Mouse (Mus musculus) MEL (cell line): ENCODE measurements around the gene Cd209g.

ENCODE experiments used
- CTCF ChIP-seq, 3 experiments: IDR thresholded peaks in 2 of 3; conservative IDR thresholded peaks in 1 of 3; 2 replicates each; pipeline ENCODE4 v1.5.1; 2011 to 2012; ENCODE audit warnings: low read length in 3 of 3, low read depth in 2 of 3, mild to moderate bottlenecking in 2 of 3, improper control_type of control experiment in 1 of 3, inconsistent platforms in 1 of 3, mixed read lengths in 1 of 3, moderate library complexity in 1 of 3; ENCODE audit not compliant: control insufficient read depth in 1 of 3, insufficient read depth in 1 of 3, poor library complexity in 1 of 3, severe bottlenecking in 1 of 3
- EP300 ChIP-seq, 2 experiments: IDR thresholded peaks; 2 replicates each; pipeline ENCODE4 v1.6.1; 2011; ENCODE audit warnings: improper control_type of control experiment in 2 of 2, low read length in 2 of 2, low read depth in 1 of 2, mild to moderate bottlenecking in 1 of 2
- KAT2A ChIP-seq: conservative IDR thresholded peaks from 2 replicates; pipeline ENCODE4 v1.6.1; 2012; ENCODE audit warnings: low read depth, low read length, improper control_type of control experiment, inconsistent platforms
- POLR2A ChIP-seq, 2 experiments: IDR thresholded peaks; 2 replicates each; pipeline ENCODE4 v1.6.1; 2011 to 2012; ENCODE audit warnings: low read length in 2 of 2, mild to moderate bottlenecking in 2 of 2, control low read depth in 1 of 2, improper control_type of control experiment in 1 of 2, low read depth in 1 of 2, moderate library complexity in 1 of 2; ENCODE audit not compliant: control insufficient read depth in 1 of 2, insufficient read depth in 1 of 2, poor library complexity in 1 of 2
- RCOR1 ChIP-seq: IDR thresholded peaks from 2 replicates; pipeline ENCODE4 v1.6.1; 2012; ENCODE audit warnings: low read depth, mild to moderate bottlenecking, inconsistent platforms, low read length, improper control_type of control experiment
- TAL1 ChIP-seq: IDR thresholded peaks from 2 replicates; pipeline ENCODE4 v1.6.1; 2012; ENCODE audit warnings: mild to moderate bottlenecking, inconsistent platforms, low read length, moderate library complexity, mixed read lengths
- UBTF ChIP-seq: IDR thresholded peaks from 2 replicates; pipeline ENCODE4 v1.6.1; 2012; ENCODE audit warnings: low read depth, mild to moderate bottlenecking, inconsistent platforms, low read length, improper control_type of control experiment, moderate library complexity, borderline replicate concordance; ENCODE audit not compliant: insufficient read depth
- USF1 ChIP-seq: IDR thresholded peaks from 2 replicates; pipeline ENCODE4 v1.6.1; 2014; ENCODE audit warnings: low read depth, mild to moderate bottlenecking, inconsistent platforms, low read length, improper control_type of control experiment, moderate library complexity
- ZKSCAN1 ChIP-seq: IDR thresholded peaks from 2 replicates; pipeline ENCODE4 v1.6.1; 2012; ENCODE audit warnings: low read depth, mild to moderate bottlenecking, inconsistent platforms, low read length, improper control_type of control experiment, moderate library complexity

GRCm38 (mm10) chr8:4139660-4140646 lies 6.1 kb downstream of the Cd209g start:
- TF ChIP-seq TAL1 (no peak), ZKSCAN1 (no peak), POLR2A (IDR thresholded peaks at IDR 0.05; ENCODE audit: control insufficient read depth in 1 of 2, insufficient read depth in 1 of 2, low read depth in 1 of 2, low read length in 2 of 2, poor library complexity in 1 of 2) (no peak), USF1 (no peak), KAT2A (no peak), RCOR1 (no peak), CTCF (IDR thresholded peaks at IDR 0.05 in 2 of 3, conservative IDR thresholded peaks at IDR 0.05 in 1 of 3; ENCODE audit: control insufficient read depth in 1 of 3, insufficient read depth in 1 of 3, low read depth in 2 of 3, low read length in 3 of 3, poor library complexity in 1 of 3, severe bottlenecking in 1 of 3) (peak; percentile 78 to 94 (median 85)), UBTF (no peak), EP300 (IDR thresholded peaks at IDR 0.05; ENCODE audit: low read depth in 1 of 2, low read length in 2 of 2) (no peak)
